Mouse (Mus musculus): ENCODE results near the gene Zcchc14. TPM values are rescaled to one million over a fixed set of nuclear protein-coding genes. Genes with fewer than 3 reads are reported as not detected.
A peak's percentile ranks its signal among the peaks of the same experiment; 100 is the strongest.

The Zcchc14 gene
- polyA plus RNA-seq, 1 experiment from 2014 or later: 23.1 TPM

DNA sequence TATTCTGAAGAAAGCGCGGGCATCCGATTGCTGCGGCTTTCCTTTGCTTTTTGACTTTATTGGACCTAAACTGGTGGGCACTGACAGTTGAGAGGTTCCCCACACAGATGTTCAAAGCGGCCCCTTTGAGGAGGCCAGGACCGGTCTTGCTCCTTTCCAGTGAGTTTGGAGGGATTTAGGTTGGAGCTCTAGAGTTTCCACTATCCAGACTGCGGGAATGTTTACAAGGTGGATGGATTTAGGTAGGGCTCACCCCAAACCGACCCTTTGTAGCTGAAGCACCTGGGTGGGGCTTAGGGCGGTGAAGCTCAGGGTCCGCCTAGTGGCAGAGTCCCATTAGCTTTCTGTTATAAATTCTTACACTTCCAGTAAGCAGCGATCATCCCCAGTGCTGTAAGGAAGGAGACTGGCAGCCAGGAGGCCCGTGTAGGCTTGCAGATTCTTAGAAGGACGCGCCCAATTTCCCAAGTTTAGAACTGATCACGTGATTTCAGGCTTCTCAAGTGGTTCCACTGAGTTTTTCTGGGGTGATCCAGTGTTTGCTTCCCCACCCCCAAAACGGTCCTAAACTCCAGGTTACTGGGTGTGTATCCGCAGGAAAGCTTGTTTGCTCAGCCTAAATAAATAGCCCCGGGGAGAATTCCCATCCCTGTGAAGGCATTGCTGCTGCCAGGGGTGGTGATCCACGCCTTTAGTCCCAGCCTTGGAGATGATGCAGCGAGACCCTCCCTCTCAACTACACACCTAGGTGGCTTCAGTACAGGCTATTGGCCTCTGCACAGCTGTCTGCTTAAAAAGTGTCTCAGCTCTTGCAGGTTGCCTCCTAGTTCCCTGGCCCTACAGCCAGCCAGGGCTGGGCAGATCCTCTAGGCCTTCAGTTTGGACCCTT, 61.3 kb downstream of the Zcchc14 start:
- no peak overlapping the region for H3K27ac ChIP-seq
- peak overlapping the region; percentile 87 for H3K9ac ChIP-seq
- H3K4me1 ChIP-seq: peaks cover 26% of the 10 kb centered on the region
- H3K4me3 ChIP-seq: peak overlapping the region; percentile 96
- peak overlapping the region; percentile 87 for H3K4me2 ChIP-seq (replicated peaks)
- ATAC-seq (ENCODE audit: low FRiP score, low read depth): no peak
- H3K9me3 ChIP-seq: no peaks in the 10 kb centered on the region
- 16% methylated on average over 20 of the region's 20 CpGs for WGBS
- H3K36me3 ChIP-seq: peaks cover 32% of the 10 kb centered on the region
- no peaks in the 10 kb centered on the region for H3K27me3 ChIP-seq (replicated peaks)

DNA sequence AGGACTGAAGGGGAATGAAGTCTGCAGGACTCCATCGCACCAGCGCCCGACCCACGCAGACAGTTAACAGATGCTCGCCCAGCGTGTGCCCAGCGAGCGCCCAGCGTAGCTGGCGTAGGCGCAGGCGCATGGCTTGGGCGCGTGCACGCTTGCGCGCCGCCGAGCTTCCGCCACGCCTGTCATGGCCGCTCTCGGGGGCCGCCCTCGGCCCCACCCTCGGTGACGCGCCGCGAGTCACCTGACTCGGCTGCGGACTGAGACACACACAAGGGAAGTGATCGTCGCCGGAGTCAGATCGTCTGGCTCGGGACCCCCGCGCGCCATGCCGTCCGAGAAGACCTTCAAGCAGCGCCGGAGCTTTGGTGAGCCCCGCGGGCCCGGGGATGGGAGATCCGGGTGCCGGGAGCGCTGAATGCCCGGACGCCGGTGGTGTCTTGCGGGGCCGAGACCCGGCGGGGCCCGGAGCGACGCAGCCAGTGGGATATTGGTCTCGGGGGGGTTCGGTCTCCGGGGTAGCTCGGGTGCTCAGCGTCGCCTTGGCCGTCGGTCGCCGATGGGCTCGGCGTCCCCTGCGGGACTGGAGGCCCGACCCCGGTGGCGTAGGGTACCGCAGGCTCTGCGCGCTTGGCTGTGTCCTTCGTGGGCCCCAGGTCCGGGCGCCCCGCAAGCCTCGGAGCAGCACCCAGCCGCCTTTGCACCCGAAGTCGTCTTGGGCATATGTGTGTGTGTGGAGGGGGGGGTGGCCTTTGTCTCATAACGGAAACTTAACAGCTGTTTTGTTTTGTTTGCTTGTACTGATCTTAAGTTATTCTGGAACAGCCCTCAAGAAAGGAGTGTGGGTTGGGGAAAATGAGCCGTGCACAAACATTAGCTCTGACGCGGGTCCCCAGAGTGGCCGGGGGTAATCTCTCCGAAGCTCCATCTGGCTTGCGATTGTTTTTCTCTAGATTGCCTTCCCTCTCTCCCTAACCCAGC, 62.2 kb downstream of the Zcchc14 start, which contains the start of gene Map1lc3b:
Gene Map1lc3b (plus strand): TSS at position 159 of the 975 bp plus-strand sequence.
- H3K27me3 ChIP-seq (replicated peaks): no peaks in the 10 kb centered on the region
- peak within 1 kb of the TSS; percentile 50; the same call in 1 of the 2 replicates for H3K27ac ChIP-seq

GRCm38 (mm10) chr8:121589205-121589726, 63.4 kb downstream of the Zcchc14 start:
- Histone ChIP-seq H3K4me1 (peaks cover 26% of the 10 kb centered on the region), H3K27ac (no peak overlapping the region), H3K4me2 (replicated peaks) (no peak overlapping the region), H3K9ac (no peak overlapping the region), H3K36me3 (peaks cover 11% of the 10 kb centered on the region), H3K9me3 (no peaks in the 10 kb centered on the region), H3K27me3 (replicated peaks) (no peaks in the 10 kb centered on the region), H3K4me3 (no peak overlapping the region)
- no peak for ATAC-seq (ENCODE audit: low FRiP score, low read depth)
- 48% methylated on average over 2 of the region's 2 CpGs for WGBS

More for the DNA sequence above, 62.2 kb downstream of the Zcchc14 start, which contains the start of gene Map1lc3b:
- WGBS: under 1% methylated on average over 94 of the region's 94 CpGs
- peak within 1 kb of the TSS; percentile 96 for H3K4me3 ChIP-seq
- peaks cover 26% of the 10 kb centered on the region for H3K4me1 ChIP-seq
- peak within 1 kb of the TSS; percentile 87 for H3K9ac ChIP-seq
- H3K36me3 ChIP-seq: peaks cover 23% of the 10 kb centered on the region
- H3K4me2 ChIP-seq (replicated peaks): peak within 1 kb of the TSS; percentile 87
- peak; percentile 92 for ATAC-seq (ENCODE audit: low FRiP score, low read depth)
- H3K9me3 ChIP-seq: no peaks in the 10 kb centered on the region

- Histone ChIP-seq H3K4me3 (no peak overlapping the region), H3K4me1 (peaks cover 24% of the 10 kb centered on the region), H3K4me2 (replicated peaks) (no peak overlapping the region), H3K27ac (no peak overlapping the region), H3K9me3 (no peaks in the 10 kb centered on the region), H3K36me3 (peaks cover 6% of the 10 kb centered on the region), H3K27me3 (replicated peaks) (no peaks in the 10 kb centered on the region), H3K9ac (no peak overlapping the region)
- WGBS: 93% methylated on average over 4 of the region's 4 CpGs
- ATAC-seq (ENCODE audit: low FRiP score, low read depth): no peak
Measured at GRCm38 (mm10) chr8:121588750-121589149, 64.0 kb downstream of the Zcchc14 start.

DNA sequence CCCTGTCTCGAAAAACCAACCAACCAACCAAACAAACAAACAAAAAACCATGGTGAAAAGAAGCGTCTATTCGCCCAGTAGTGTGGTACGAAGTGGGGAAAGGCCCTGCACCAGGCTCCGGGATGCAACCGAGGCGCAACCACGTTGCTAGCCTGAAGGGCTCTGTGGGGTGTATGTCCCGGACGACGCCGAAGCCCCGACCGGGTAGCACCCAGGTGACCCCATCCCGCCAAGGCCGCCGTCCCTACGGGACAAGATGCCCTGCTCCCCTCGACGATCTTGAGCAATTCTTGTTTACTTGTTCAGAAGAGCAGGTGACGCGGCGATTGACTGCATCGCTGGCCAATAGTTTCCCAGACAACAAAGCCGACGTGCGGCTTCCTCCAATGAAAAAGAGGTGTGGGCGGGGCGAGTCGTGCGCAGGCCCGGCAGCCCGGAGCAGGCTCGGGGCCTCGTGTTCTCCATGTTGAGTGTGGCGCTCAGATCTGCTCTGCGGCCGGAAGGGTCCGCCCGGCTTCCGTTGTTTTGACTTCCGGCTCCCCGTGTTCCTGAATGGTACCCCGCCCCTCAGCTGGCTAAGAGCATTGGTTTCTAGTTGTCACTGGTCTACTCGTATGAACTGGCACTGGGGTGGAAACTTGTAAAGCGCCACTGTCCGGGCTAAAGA, 67.4 kb downstream of the Zcchc14 start:
- Histone ChIP-seq H3K27me3 (replicated peaks) (no peaks in the 10 kb centered on the region), H3K36me3 (no peaks in the 10 kb centered on the region), H3K27ac (no peak overlapping the region), H3K4me1 (peaks cover 5% of the 10 kb centered on the region), H3K4me2 (replicated peaks) (peak overlapping the region; percentile 75), H3K9ac (peak overlapping the region; percentile 61; the same call in 1 of the 2 replicates), H3K4me3 (peak overlapping the region; percentile 51), H3K9me3 (no peaks in the 10 kb centered on the region)
- ATAC-seq (ENCODE audit: low FRiP score, low read depth): peak; percentile 92
- WGBS: 1% methylated on average over 47 of the region's 47 CpGs

DNA sequence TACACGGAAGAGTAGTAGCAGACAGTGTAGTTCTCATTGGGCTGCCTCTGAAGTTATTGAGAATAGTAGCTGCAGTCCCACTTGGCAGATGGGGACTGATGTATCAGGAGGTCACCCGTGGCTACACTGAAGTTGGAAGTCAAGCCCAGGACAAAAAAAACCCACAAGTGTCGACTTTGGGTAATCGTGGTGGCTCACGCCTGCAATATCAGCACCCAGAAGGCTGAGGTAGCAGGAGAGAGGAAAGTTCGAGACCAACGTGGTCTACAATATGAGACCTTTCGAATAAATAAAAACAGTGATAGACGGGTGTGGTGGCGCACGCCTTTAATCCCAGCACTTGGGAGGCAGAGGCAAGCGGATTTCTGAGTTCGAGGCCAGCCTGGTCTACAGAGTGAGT, 68.0 kb downstream of the Zcchc14 start:
- peak overlapping the region; percentile 51 for H3K4me3 ChIP-seq
- H3K27ac ChIP-seq: no peak overlapping the region
- H3K9me3 ChIP-seq: no peaks in the 10 kb centered on the region
- H3K4me2 ChIP-seq (replicated peaks): peak overlapping the region; percentile 75
- H3K27me3 ChIP-seq (replicated peaks): no peaks in the 10 kb centered on the region
- H3K4me1 ChIP-seq: peaks cover 2% of the 10 kb centered on the region
- H3K9ac ChIP-seq: no peak overlapping the region
- WGBS: 50% methylated on average over 13 of the region's 13 CpGs
- ATAC-seq (ENCODE audit: low FRiP score, low read depth): 0 out of 2 replicates have a peak, but pooled peaks have one; percentile 8
- H3K36me3 ChIP-seq: no peaks in the 10 kb centered on the region

- Histone ChIP-seq H3K9me3 (no peaks in the 10 kb centered on the region), H3K27ac (no peak overlapping the region), H3K4me2 (replicated peaks) (no peak overlapping the region), H3K27me3 (replicated peaks) (no peaks in the 10 kb centered on the region), H3K9ac (no peak overlapping the region), H3K4me3 (no peak overlapping the region), H3K4me1 (no peaks in the 10 kb centered on the region; the same call in 1 of the 2 replicates), H3K36me3 (no peaks in the 10 kb centered on the region)
- 62% methylated on average over 8 of the region's 8 CpGs for WGBS
- ATAC-seq (ENCODE audit: low FRiP score, low read depth): no peak
Measured at GRCm38 (mm10) chr8:121583653-121584052, 69.0 kb downstream of the Zcchc14 start.

DNA sequence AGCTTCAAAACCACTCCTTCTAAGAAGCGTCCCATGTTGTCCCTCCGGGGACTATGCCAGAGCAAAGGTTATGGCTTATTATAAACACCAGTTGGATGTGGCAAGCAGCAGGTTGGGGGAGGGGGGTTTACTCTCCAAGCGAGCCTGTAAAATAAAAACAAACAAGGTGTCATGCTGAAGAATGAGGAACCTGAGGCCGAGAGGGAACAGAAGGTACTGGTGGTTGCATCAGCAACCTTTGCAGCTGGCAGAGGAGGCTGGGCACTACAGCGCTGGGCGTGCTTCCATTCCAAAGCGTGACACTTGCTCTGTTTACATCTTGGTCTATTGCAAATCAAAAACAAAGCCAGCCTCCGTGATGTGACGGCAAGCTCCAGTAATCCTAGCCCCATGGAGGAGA, 72.2 kb downstream of the Zcchc14 start:
- H3K4me1 ChIP-seq: peaks cover 22% of the 10 kb centered on the region
- no peaks in the 10 kb centered on the region for H3K27me3 ChIP-seq (replicated peaks)
- H3K9me3 ChIP-seq: no peaks in the 10 kb centered on the region
- no peak for ATAC-seq (ENCODE audit: low FRiP score, low read depth)
- 50% methylated on average over 9 of the region's 9 CpGs for WGBS
- no peak overlapping the region for H3K9ac ChIP-seq
- H3K27ac ChIP-seq: no peak overlapping the region
- no peak overlapping the region for H3K4me2 ChIP-seq (replicated peaks)
- no peak overlapping the region for H3K4me3 ChIP-seq
- H3K36me3 ChIP-seq: no peaks in the 10 kb centered on the region

DNA sequence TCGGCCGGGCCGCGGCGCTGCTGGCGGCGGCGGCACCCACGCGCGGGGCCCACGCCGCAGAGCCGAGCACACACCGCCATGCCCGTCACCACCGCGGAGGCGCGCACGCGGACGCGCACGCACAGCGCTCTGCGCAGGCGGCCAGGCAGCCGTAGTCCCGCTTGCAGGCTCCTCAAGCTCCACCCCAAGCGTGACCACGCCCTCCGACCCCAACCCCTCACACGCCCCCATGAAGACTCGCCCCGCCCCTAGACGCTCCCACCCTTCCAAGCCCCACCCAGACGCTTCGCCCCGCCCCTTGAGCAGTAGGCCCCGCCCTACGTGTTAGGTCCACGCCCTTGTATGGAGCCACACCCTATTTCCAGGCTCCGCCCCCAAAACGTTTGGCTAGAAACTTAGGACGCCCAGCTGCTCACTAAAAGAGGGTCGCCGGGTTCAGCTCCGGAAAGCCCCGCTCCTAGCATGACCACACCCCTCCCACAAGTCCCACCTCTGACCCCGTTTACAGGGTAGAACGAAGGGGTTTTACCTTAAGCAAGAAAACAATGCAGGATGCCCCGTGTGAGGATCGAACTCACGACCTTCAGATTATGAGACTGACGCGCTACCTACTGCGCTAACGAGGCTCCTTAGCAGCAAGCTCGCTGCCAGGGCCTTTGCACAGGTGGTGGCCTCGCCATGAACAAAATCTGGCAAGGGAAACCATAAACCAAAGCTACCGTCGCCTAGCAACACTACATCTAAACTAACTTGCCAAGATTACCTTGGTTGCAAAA, 73.8 kb downstream of the Zcchc14 start, which contains the start of gene Fbxo31:
Gene Fbxo31 (minus strand): TSS at position 131 of the 776 bp plus-strand sequence.
- Histone ChIP-seq H3K4me1 (peaks cover 32% of the 10 kb centered on the region), H3K4me3 (peak within 1 kb of the TSS; percentile 79), H3K9me3 (no peaks in the 10 kb centered on the region), H3K27ac (no peak within 1 kb of the TSS), H3K36me3 (no peaks in the 10 kb centered on the region), H3K4me2 (replicated peaks) (peak within 1 kb of the TSS; percentile 86), H3K27me3 (replicated peaks) (no peaks in the 10 kb centered on the region), H3K9ac (peak within 1 kb of the TSS; percentile 85)
- ATAC-seq (ENCODE audit: low FRiP score, low read depth): peak; percentile 92
- 1% methylated on average over 59 of the region's 63 CpGs for WGBS

DNA sequence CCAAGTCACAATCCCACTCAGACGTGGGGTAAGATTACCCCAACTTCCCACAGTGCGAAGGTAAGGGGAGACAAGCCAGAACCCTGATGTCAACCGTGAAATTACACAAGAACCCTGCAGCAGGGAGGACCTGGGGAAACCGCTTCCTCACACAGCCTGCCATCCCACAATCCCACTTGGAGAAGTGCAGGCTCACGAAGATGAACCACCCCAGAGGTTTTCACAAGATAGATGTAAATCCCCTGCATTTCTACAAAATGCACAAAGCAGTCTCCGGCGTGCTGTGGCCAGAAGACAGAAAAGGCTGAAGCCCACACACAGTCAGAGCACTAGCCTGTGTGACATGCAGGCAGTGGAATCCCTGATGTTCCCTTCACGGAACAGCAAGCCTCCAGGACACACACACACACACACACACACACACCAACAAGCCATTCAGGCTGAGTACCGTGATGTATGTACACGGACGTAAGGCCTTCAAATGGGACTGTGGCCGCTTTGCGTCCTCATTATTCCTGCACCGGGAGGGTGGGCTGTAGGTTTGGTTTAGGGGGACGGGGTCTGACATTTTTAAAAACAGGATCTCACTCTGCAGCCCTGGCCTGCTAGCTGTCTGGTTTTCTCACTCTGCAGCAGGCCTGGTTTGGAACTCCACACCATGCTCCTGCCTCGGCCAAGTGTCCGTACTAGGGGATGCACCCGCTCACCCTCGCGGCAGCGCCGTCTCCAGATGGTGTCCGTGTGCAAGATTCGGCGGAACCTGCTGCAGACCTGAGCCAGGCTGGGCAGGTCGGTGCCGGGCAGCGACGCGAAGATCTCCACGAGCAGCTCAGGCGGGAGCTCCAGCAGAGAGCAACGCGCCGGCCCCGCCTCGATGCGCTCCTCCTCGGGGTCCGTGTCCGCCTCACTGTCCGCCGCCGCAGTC, 74.7 kb downstream of the Zcchc14 start:
- 2% methylated on average over 44 of the region's 44 CpGs for WGBS
- peak; percentile 71 for ATAC-seq (ENCODE audit: low FRiP score, low read depth)
- Histone ChIP-seq H3K9me3 (no peaks in the 10 kb centered on the region), H3K9ac (peak overlapping the region; percentile 85), H3K4me1 (peaks cover 38% of the 10 kb centered on the region), H3K4me2 (replicated peaks) (peak overlapping the region; percentile 86), H3K4me3 (peak overlapping the region; percentile 79), H3K27me3 (replicated peaks) (no peaks in the 10 kb centered on the region), H3K27ac (no peak overlapping the region), H3K36me3 (no peaks in the 10 kb centered on the region)

Measured in neural tube, embryonic 12.5 days (tissue).